Mouse (Mus musculus): ENCODE data around the gene Vmn1r170. TPM values are rescaled to one million over a fixed set of nuclear protein-coding genes. Genes with fewer than 3 reads are reported as not detected.

Gene Vmn1r170
- not detected for polyA plus RNA-seq (2017; shearing (Covaris generic))

GRCm38 (mm10) chr7:23605875-23606274, at the start of gene Vmn1r170:
TSS of gene Vmn1r170 (plus strand) at chr7:23606175.

GRCm38 (mm10) chr7:23575226-23575625, 30.7 kb upstream of the Vmn1r170 start, which contains the start of gene Vmn1r169:
TSS of gene Vmn1r169 (plus strand) at chr7:23575526.

DNA sequence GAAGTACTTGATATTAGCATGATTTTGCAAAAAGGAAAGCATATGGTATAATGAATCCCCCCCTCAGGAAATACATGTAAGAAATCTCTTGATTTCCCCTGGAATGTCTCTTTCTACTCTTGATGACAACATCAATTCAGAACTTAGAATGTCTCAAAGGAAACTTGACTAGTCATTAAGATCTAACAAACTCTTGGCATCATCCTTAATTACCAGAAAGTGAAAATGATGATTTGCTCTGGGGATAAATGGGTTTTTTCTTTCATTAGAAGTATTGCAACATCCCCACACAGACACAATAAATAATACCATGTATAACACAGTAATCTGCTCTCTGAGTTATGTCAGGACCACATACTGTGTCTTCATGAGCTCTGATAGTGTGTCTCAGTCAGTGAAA, 24.4 kb downstream of the Vmn1r170 start, which contains the start of gene Vmn1r171:
TSS of gene Vmn1r171 (plus strand) at position 301 of the 400 bp plus-strand sequence.

Other genes with a start within 250 kb of the Vmn1r170 start
- gene Nlrp5, start 220.3 kb upstream of the Vmn1r170 start, polyA plus RNA-seq (2017; shearing (Covaris generic)): not detected
- not detected for gene Vmn1r167, start 99.0 kb upstream of the Vmn1r170 start, polyA plus RNA-seq (2017; shearing (Covaris generic))
- gene Vmn1r168, start 66.4 kb upstream of the Vmn1r170 start, polyA plus RNA-seq (2017; shearing (Covaris generic)): not detected
- gene Vmn1r169, start 30.6 kb upstream of the Vmn1r170 start, polyA plus RNA-seq (2017; shearing (Covaris generic)): not detected
- not detected for gene Vmn1r171, start 24.5 kb downstream of the Vmn1r170 start, polyA plus RNA-seq (2017; shearing (Covaris generic))
- gene Vmn1r172, start 52.1 kb downstream of the Vmn1r170 start, polyA plus RNA-seq (2017; shearing (Covaris generic)): not detected
- gene Vmn1r173, start 94.5 kb downstream of the Vmn1r170 start, polyA plus RNA-seq (2017; shearing (Covaris generic)): not detected
- not detected for gene Vmn1r174, start 146.1 kb downstream of the Vmn1r170 start, polyA plus RNA-seq (2017; shearing (Covaris generic))
- not detected for gene Vmn1r175, start 204.5 kb downstream of the Vmn1r170 start, polyA plus RNA-seq (2017; shearing (Covaris generic))
- gene Vmn1r176, start 231.2 kb downstream of the Vmn1r170 start, polyA plus RNA-seq (2017; shearing (Covaris generic)): not detected

All from activated CD4-positive, CD25-positive, alpha-beta regulatory T cell, adult 9 weeks (primary cell).